Mouse (Mus musculus): Measurements from ENCODE around the gene Emc6. TPM values are rescaled to one million over a fixed set of nuclear protein-coding genes. Genes with fewer than 3 reads are reported as not detected.

Emc6 gene
- polyA plus RNA-seq, 1 experiment from 2014 or later: 132 TPM

DNA sequence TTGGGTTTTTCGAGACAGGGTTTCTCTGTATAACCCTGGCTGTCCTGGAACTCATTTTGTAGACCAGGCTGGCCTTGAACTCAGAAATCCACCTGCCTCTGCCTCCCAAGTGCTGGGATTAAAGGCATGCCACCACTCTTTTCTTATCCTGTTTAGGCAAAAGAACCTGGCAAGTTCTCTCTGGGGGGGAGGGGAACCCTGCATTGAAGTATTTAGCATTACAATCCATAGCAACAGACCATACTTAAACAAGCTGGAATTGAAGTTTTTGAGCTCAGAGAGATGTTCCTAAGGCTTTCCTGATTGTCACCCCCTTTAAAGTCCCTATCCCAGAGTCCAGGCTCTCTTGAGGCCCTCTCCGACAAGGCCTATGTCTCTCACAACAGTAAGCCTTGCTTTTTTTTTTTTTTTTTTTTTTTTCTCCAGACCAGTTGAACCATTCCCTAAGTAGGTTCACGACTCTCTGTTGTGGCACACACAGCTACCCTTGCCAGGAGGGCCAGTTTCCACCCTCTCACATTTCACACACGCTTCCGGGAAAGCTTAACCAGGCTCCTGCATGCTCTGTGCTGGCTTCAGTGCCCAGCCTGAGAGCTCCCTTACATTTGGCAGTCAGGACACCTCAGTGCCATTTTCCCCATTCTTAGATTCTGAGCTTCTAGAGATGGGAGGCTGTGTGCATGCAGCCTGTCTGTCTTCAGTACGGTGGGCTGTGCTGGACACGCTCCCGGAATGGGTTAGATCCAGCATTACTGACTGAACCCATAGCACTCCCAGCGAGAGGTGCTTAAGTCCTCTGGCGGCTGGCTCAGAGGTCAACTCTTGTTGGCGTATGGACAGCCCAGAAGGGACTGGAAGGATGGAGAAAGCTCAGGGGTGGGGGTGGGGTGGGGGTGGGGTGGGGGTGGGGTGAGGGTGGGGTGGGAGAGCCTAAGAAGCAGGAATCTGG, 30.5 kb downstream of the Emc6 start:
- no peak overlapping the region for H3K9ac ChIP-seq (ENCODE audit: low read length)
- no peak overlapping the region for H3K4me2 ChIP-seq (replicated peaks; ENCODE audit: low read depth)
- H3K36me3 ChIP-seq (ENCODE audit: control insufficient read depth, insufficient read depth, low read length): no peaks in the 10 kb centered on the region
- no peak overlapping the region for H3K27ac ChIP-seq (replicated peaks)
- 0 out of 2 replicates have a peak, but pooled peaks have one; percentile 12 for ATAC-seq (ENCODE audit: low FRiP score, low TSS enrichment)
- no peaks in the 10 kb centered on the region for H3K4me1 ChIP-seq (replicated peaks; ENCODE audit: control insufficient read depth, insufficient read depth)
- 53% methylated on average over 10 of the region's 11 CpGs for WGBS
- no peak for DNase-seq (ENCODE audit: low spot score)
- no peak overlapping the region for H3K4me3 ChIP-seq (ENCODE audit: low read depth, low read length)
- TF ChIP-seq CTCF (IDR thresholded peaks at IDR 0.05; ENCODE audit: low read depth) (no peak), EP300 (optimal IDR thresholded peaks at IDR 0.05) (no peak)
- no peaks in the 10 kb centered on the region for H3K27me3 ChIP-seq (ENCODE audit: control insufficient read depth, insufficient read depth, low read length)
- no peaks in the 10 kb centered on the region for H3K9me3 ChIP-seq (ENCODE audit: control insufficient read depth, low read length)

DNA sequence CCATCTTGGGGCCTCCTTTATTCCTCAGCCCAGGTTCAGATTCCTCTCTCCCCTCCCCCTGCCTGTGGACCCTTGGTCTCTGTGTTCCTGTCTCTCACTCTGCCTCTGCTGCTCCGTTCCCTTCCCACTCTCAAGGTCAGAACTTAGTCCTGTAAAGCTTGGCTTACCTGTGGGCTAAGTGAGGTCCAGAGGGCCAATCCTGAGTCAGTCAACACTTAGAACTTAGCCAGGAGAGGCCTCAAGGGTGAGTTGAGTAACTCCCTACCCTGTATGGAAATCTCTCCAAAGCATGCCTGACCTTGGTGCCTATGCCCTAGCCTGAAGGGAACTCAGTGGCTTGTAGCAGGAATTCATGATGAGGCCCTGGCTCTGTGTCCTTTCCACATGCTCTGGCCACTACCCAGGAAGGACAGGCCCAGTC, 32.6 kb downstream of the Emc6 start:
- Histone ChIP-seq H3K27ac (replicated peaks) (no peak overlapping the region), H3K9ac (ENCODE audit: low read length) (no peak overlapping the region), H3K4me3 (ENCODE audit: low read depth, low read length) (no peak overlapping the region), H3K36me3 (ENCODE audit: control insufficient read depth, insufficient read depth, low read length) (no peaks in the 10 kb centered on the region), H3K4me1 (replicated peaks; ENCODE audit: control insufficient read depth, insufficient read depth) (no peaks in the 10 kb centered on the region), H3K9me3 (ENCODE audit: control insufficient read depth, low read length) (no peaks in the 10 kb centered on the region), H3K4me2 (replicated peaks; ENCODE audit: low read depth) (no peak overlapping the region), H3K27me3 (ENCODE audit: control insufficient read depth, insufficient read depth, low read length) (no peaks in the 10 kb centered on the region)
- DNase-seq (ENCODE audit: low spot score) (no peak), ATAC-seq (ENCODE audit: low FRiP score, low TSS enrichment) (no peak)
- no peak for TF ChIP-seq EP300 (optimal IDR thresholded peaks at IDR 0.05)
- TF ChIP-seq CTCF (IDR thresholded peaks at IDR 0.05; ENCODE audit: low read depth): no peak
- 69% methylated on average over 1 of the region's 1 CpGs for WGBS

DNA sequence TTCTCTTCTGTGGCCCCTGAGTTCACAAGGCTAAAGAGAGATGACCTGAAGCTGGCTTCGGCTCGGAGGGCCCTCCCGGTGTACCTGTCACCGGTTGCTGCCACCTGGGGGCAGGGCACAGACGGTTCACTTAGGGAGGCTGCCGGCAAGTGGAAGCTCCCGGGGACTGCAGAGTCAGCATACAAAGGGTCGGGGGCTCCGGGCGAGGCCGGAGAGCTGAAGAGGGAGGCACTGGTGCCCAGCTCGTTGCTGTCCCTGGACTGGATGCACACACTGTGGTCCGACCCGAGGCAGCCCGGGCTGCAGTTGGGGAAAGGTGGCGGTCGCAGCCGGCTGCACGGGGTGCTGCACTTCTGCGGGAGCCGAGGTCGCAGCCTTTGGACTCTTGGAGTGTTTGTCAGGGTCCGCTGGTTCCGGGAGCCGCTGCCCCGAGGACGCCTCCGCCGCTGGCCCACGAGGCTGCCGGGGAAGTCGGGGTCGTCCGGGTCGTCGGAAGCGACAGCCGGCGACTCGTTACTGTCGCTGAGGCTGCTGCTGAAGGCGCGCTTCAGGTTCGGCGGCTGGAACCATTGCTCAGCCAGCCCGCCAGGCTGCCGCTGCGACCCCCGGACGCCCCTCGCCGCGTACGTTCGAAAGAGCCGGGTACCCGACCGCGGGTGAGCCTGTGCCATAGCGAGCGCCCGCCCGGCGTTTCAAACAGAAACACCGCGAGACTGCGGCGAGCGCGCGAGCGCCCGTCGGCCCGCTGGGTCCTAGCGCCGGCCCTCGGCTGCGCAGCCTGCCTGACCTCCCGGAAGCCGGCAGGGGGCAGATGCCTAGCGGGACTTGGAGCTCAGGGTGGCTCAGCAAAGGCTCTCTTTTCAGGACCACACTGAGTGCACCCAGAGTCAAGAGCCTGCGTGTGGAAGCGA, 39.0 kb downstream of the Emc6 start, which contains the start of gene Haspin:
Haspin (minus strand) TSS at position 704 of the 911 bp plus-strand sequence.
- peak; percentile 98 for TF ChIP-seq EP300 (optimal IDR thresholded peaks at IDR 0.05)
- TF ChIP-seq CTCF (IDR thresholded peaks at IDR 0.05; ENCODE audit: low read depth): peak; percentile 97
- Histone ChIP-seq H3K4me2 (replicated peaks; ENCODE audit: low read depth) (peak within 1 kb of the TSS; percentile 89), H3K36me3 (ENCODE audit: control insufficient read depth, insufficient read depth, low read length) (no peaks in the 10 kb centered on the region), H3K27ac (replicated peaks) (no peak within 1 kb of the TSS), H3K4me1 (replicated peaks; ENCODE audit: control insufficient read depth, insufficient read depth) (no peaks in the 10 kb centered on the region), H3K9me3 (ENCODE audit: control insufficient read depth, low read length) (no peaks in the 10 kb centered on the region), H3K9ac (ENCODE audit: low read length) (peak within 1 kb of the TSS; percentile 75), H3K27me3 (ENCODE audit: control insufficient read depth, insufficient read depth, low read length) (no peaks in the 10 kb centered on the region), H3K4me3 (ENCODE audit: low read depth, low read length) (peak within 1 kb of the TSS; percentile 85)
- DNase-seq (ENCODE audit: low spot score) (peak; percentile 93), ATAC-seq (ENCODE audit: low FRiP score, low TSS enrichment) (peak; percentile 94)
- under 1% methylated on average over 84 of the region's 84 CpGs for WGBS

DNA sequence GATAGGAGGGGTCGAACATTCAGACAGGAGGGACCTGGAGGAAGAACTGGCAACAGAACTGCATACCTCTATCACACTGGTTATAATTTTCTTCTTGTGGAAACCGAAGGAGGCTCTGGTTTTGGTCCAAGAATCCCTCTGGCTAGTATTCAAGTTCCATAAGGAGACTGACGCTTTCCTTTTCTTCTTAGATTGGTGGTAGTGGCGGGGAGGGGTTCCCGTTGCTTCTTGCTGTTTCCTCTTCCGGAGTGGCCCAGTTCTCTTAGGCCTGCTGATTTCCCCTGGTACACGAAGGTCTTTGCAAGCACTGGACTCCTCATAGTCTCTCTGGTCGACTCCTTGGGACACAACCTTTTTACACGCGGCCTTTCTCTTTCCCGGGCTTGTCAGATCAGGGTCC, 39.7 kb downstream of the Emc6 start:
- WGBS: 15% methylated on average over 11 of the region's 11 CpGs
- no peaks in the 10 kb centered on the region for H3K9me3 ChIP-seq (ENCODE audit: control insufficient read depth, low read length)
- peak overlapping the region; percentile 75 for H3K9ac ChIP-seq (ENCODE audit: low read length)
- DNase-seq (ENCODE audit: low spot score): no peak
- no peak for ATAC-seq (ENCODE audit: low FRiP score, low TSS enrichment)
- H3K36me3 ChIP-seq (ENCODE audit: control insufficient read depth, insufficient read depth, low read length): no peaks in the 10 kb centered on the region
- no peaks in the 10 kb centered on the region for H3K4me1 ChIP-seq (replicated peaks; ENCODE audit: control insufficient read depth, insufficient read depth)
- H3K27ac ChIP-seq (replicated peaks): no peak overlapping the region
- peak overlapping the region; percentile 85 for H3K4me3 ChIP-seq (ENCODE audit: low read depth, low read length)
- TF ChIP-seq EP300 (optimal IDR thresholded peaks at IDR 0.05): no peak
- no peak for TF ChIP-seq CTCF (IDR thresholded peaks at IDR 0.05; ENCODE audit: low read depth)
- H3K4me2 ChIP-seq (replicated peaks; ENCODE audit: low read depth): peak overlapping the region; percentile 89
- no peaks in the 10 kb centered on the region for H3K27me3 ChIP-seq (ENCODE audit: control insufficient read depth, insufficient read depth, low read length)

DNA sequence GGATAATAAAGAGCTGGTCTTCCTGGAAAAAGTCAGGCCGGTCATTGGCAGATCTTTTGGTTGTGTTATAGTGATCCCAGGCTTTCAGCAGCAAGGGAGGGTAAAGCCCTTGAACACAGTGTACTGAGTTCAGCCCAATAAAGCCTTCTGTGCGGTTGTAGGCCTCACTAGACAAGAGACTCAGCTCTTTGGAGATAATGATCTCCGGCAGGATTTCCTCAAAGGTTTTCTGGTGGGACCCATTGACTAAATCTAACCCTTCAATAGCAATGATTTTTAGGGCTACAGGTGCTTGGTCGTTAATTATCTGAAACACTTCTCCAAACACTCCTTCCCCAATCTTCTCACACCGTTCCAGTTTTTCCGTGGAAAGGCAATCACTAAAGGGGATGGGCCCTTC, 40.2 kb downstream of the Emc6 start:
- no peak for DNase-seq (ENCODE audit: low spot score)
- no peaks in the 10 kb centered on the region for H3K4me1 ChIP-seq (replicated peaks; ENCODE audit: control insufficient read depth, insufficient read depth)
- peak overlapping the region; percentile 85; the same call in 1 of the 2 replicates for H3K4me3 ChIP-seq (ENCODE audit: low read depth, low read length)
- H3K27ac ChIP-seq (replicated peaks): no peak overlapping the region
- peak overlapping the region; percentile 75; the same call in 1 of the 2 replicates for H3K9ac ChIP-seq (ENCODE audit: low read length)
- H3K36me3 ChIP-seq (ENCODE audit: control insufficient read depth, insufficient read depth, low read length): no peaks in the 10 kb centered on the region
- H3K4me2 ChIP-seq (replicated peaks; ENCODE audit: low read depth): peak overlapping the region; percentile 89
- 51% methylated on average over 6 of the region's 6 CpGs for WGBS
- no peaks in the 10 kb centered on the region for H3K9me3 ChIP-seq (ENCODE audit: control insufficient read depth, low read length)
- TF ChIP-seq EP300 (optimal IDR thresholded peaks at IDR 0.05) (no peak), CTCF (IDR thresholded peaks at IDR 0.05; ENCODE audit: low read depth) (no peak)
- no peaks in the 10 kb centered on the region for H3K27me3 ChIP-seq (ENCODE audit: control insufficient read depth, insufficient read depth, low read length)
- ATAC-seq (ENCODE audit: low FRiP score, low TSS enrichment): no peak
